In genomic region chr9:89736932-89737705, GRCm38 (mm10) we compare ENCODE assay signal across 8 mouse cellular contexts. TPM values are rescaled to one million over a fixed set of nuclear protein-coding genes. Genes with fewer than 3 reads are reported as not detected.
DNase-seq lines count a peak whose midpoint lies in the region; ATAC-seq lines count a peak whose summit lies in the region.

No protein-coding gene starts in this region.

- H3K9me3 ChIP-seq in forebrain, embryonic 10.5 days = no peaks in the 10 kb centered on the region
- no peaks in the 10 kb centered on the region for H3K9me3 ChIP-seq in intestine, embryonic 15.5 days

- H3K4me3 ChIP-seq in forebrain, embryonic 10.5 days = no peak overlapping the region; the same call in 1 of the 2 replicates
- H3K4me3 ChIP-seq in intestine, embryonic 15.5 days (replicated peaks) = no peak overlapping the region

- 6% methylated on average over 20 of the region's 20 CpGs for WGBS in forebrain, embryonic 10.5 days
- WGBS in intestine, embryonic 15.5 days = 6% methylated on average over 20 of the region's 20 CpGs

- H3K27me3 ChIP-seq in forebrain, embryonic 10.5 days (ENCODE audit: poor library complexity, severe bottlenecking) = peaks cover 22% of the 10 kb centered on the region
- H3K27me3 ChIP-seq in intestine, embryonic 15.5 days (replicated peaks) = peaks cover 3% of the 10 kb centered on the region

- no peak overlapping the region for H3K9ac ChIP-seq in intestine, embryonic 15.5 days

- no peak for DNase-seq in frontal cortex, postnatal 25 days (ENCODE audit: low spot score in 2 of 2)
- peak; percentile 79 for DNase-seq in ZHBTc4 (ENCODE audit: low read depth, low spot score)
- DNase-seq in forebrain, embryonic 10.5 days (ENCODE audit: extremely low spot score, low spot score) = peak; percentile 49
- DNase-seq in lung, postnatal 14 days = peak; percentile 12
- DNase-seq in right cerebral cortex, postnatal 14 days = peak; percentile 18
- DNase-seq in cerebellum, postnatal 4 days (ENCODE audit: low spot score in 2 of 2) = no peak

- no peak overlapping the region for H3K27ac ChIP-seq in forebrain, embryonic 10.5 days
- H3K27ac ChIP-seq in intestine, embryonic 15.5 days = no peak overlapping the region

- H3K4me1 ChIP-seq in forebrain, embryonic 10.5 days = peaks cover 7% of the 10 kb centered on the region
- no peaks in the 10 kb centered on the region for H3K4me1 ChIP-seq in intestine, embryonic 15.5 days (replicated peaks)

- H3K36me3 ChIP-seq in forebrain, embryonic 10.5 days (replicated peaks) = no peaks in the 10 kb centered on the region
- H3K36me3 ChIP-seq in intestine, embryonic 15.5 days = no peaks in the 10 kb centered on the region

- peak; percentile 56 for ATAC-seq in frontal cortex, adult (ENCODE audit: low TSS enrichment)
- 0 out of 2 replicates have a peak, but pooled peaks have one; percentile 41 for ATAC-seq in intestine, embryonic 15.5 days

- H3K4me2 ChIP-seq in intestine, embryonic 15.5 days (replicated peaks) = no peak overlapping the region

RNA-seq across cellular contexts. Expression of gene Ankrd34c, which starts 1.2 kb away (rescaled TPM):
- polyA plus RNA-seq in forebrain, embryonic 10.5 days (2016; fragmentation: Nextera tagmentation; extraction: Ambion mirVana) = not detected in 2 replicates
- polyA plus RNA-seq in intestine, embryonic 15.5 days (2015; fragmentation: Nextera tagmentation; extraction: Ambion mirVana) = not detected in 2 replicates

RNA-seq across cellular contexts. Expression of gene Tmed3, which starts 32.3 kb away (rescaled TPM):
- 45.3 and 45.4 TPM in 2 replicates for polyA plus RNA-seq in forebrain, embryonic 10.5 days (2016; fragmentation: Nextera tagmentation; extraction: Ambion mirVana)
- polyA plus RNA-seq in intestine, embryonic 15.5 days (2015; fragmentation: Nextera tagmentation; extraction: Ambion mirVana) = 111 and 142 TPM in 2 replicates

Comparison
In these comparisons a context has a peak if more than half of its experiments do, and no peak if none do; other contexts are left out.
1. DNase-seq: peak in ZHBTc4 (single experiment), forebrain, embryonic 10.5 days (single experiment), lung, postnatal 14 days (single experiment) and right cerebral cortex, postnatal 14 days (single experiment); none in frontal cortex, postnatal 25 days (0 of 2) and cerebellum, postnatal 4 days (0 of 2).